Mouse (Mus musculus) C2C12 (cell line): Measurements from ENCODE around the gene Atg13.
"Not testable (repeated sequence)": the region's sequence is repeated elsewhere in the genome, so short reads cannot be mapped to it uniquely, and the experiment has no call there.

Source experiments
- CEBPB ChIP-seq: IDR thresholded peaks from one replicate; pipeline ENCODE4 v1.6.1; 2011; ENCODE audit warnings: low read depth, mild to moderate bottlenecking, control low read depth, moderate library complexity
- CTCF ChIP-seq: IDR thresholded peaks from one replicate; pipeline ENCODE4 v1.5.1; 2011; ENCODE audit not compliant: control insufficient read depth, insufficient read depth, insufficient read length
- MYOD1 ChIP-seq: IDR thresholded peaks from one replicate; pipeline ENCODE4 v1.6.1; 2011; ENCODE audit warnings: low read depth; ENCODE audit not compliant: control insufficient read depth, insufficient read length
- USF1 ChIP-seq: IDR thresholded peaks from one replicate; pipeline ENCODE4 v1.6.1; 2011; ENCODE audit warnings: low read depth, mild to moderate bottlenecking, control low read depth, moderate library complexity

- not testable (repeated sequence) for TF ChIP-seq USF1, CTCF, CEBPB, MYOD1
Measured at GRCm38 (mm10) chr2:91725476-91725875, 15.1 kb upstream of the Atg13 start.
